Mouse (Mus musculus): Measurements from ENCODE around the gene Tank. TPM values are rescaled to one million over a fixed set of nuclear protein-coding genes. Genes with fewer than 3 reads are reported as not detected.
A peak's percentile ranks its signal among the peaks of the same experiment; 100 is the strongest.

Gene Tank
- 10 to 100 TPM; 16.8 to 21.4 (median 17.5) TPM for total RNA-seq (2022)

- DNase-seq (ENCODE audit: low spot score): peak; percentile 28
Measured at GRCm38 (mm10) chr2:61578433-61578832, at the start of gene Tank. Gene Tank (plus strand): TSS chr2:61578585.

GRCm38 (mm10) chr2:61532326-61532725, 46.1 kb upstream of the Tank start:
- DNase-seq (ENCODE audit: low spot score): no peak

DNA sequence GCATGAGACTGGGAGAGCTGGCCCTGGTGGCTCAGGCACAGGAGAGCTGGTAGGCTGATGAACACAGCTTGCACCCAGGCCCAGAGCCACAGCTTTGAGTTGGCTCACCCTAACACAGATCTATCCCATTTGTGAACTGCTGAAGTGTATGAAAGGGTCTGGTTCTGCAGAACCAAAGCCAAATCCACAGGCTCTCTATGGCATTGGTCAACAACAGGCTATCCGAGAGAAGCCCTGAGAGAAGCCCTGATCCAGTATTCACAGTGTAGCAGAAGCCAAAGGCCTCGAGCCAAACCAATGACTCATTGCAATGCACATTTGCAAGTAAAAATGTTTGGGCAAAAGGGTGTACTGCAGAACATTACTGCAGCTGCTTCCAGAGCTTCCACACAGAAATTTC, 45.3 kb upstream of the Tank start:
- DNase-seq (ENCODE audit: low spot score): peak; percentile 65

DNA sequence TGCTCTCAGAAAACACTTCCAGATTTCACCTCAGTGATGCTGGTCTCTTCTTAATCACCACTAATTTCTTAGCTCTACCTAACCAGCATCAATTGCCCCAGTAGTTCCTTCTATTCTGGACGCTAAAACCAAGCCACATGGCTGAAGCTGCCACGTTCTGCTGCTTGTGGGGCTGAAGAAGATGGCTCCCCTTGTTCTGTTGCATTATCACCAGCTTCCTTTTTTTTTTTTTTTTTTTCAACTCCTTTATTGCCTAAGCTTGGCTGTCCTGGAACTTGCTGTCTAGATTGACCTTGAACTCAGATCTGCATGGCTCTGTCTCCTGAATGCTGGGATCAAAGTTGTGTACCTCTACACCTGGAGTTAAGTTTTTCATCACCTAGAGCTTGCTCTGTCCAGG, 41.5 kb upstream of the Tank start:
- no peak for DNase-seq (ENCODE audit: low spot score)

DNA sequence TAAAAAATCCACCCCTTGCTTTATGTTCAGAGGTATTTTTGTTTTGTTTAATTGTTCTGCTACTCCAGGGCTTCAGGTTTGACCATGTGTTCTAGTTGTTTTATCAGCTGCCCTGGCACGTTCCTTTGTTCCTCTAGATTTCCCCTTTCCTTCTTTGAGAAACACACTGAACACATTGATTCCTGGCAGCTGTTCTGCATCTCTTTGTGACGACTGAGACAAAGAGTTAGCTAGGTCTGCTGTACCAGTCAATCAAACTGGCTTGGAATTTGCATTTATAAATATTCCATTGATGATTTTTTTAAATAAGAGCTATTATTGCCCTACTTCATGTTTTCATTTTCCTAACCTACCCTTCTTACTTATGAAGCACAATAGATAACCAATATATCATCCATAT, 39.0 kb upstream of the Tank start:
- DNase-seq (ENCODE audit: low spot score): no peak

DNA sequence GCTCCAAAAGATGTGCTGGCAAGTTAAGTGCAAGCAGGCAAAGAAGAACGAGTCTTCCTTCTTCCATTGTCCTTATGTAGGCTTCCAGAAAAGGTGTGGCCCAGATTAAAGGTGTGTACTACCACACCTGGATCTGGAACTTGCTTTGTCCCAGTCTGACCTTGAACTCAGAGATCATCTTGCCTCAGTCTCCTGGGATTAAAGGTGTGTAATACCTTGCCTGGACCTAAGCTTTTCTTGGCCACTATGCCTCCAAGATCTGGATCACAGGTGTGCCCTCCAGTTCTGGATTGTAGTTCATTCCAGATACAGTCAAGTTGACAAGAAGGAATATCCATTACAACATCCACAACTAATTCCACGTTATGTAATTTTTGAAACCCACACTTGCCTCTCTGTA, 36.0 kb upstream of the Tank start:
- no peak for DNase-seq (ENCODE audit: low spot score)

- DNase-seq (ENCODE audit: low spot score): no peak
Measured at GRCm38 (mm10) chr2:61545666-61546065, 32.7 kb upstream of the Tank start.

DNA sequence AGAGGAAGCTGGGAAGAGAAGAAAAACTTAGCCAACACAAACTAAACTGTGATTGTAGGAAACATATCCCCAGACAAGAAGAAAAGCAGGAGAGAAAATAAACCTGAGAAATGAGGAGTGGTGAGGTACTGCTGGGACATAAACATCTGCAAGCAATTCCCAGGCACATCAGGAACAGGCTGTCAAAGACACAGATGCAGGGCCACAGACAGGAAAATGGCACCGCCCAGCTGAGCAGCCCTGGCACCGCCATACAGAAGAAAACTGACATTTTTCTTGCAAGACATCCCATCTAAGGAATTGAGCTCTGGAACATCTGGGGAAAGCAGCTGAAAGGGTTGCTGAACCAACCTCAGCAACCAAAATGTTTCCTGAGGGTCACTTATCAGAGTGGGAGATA, 30.4 kb upstream of the Tank start:
- DNase-seq (ENCODE audit: low spot score): no peak

- no peak for DNase-seq (ENCODE audit: low spot score)
Measured at GRCm38 (mm10) chr2:61551680-61552079, 26.7 kb upstream of the Tank start.

DNA sequence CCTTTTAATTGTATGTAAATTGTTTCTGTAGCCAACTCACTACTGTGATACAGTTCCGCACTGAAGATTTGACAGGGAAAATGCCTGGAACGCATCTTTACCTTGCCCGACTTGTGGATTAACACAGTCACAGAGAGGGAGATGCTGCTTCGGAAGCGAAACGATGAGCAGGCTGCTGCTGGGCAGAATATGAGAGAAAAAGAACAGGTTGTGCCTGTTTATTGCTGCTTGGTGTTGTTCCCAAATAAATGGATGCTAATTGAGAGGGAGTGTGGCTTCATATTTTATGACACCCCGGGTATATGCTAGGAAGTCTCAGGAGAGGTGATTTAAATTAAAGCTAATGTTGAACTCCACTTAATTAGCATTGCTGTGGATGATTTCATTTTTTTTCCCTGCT, 23.0 kb upstream of the Tank start:
- DNase-seq (ENCODE audit: low spot score): no peak

- DNase-seq (ENCODE audit: low spot score): no peak
Measured at GRCm38 (mm10) chr2:61555825-61556224, 22.6 kb upstream of the Tank start.

GRCm38 (mm10) chr2:61556639-61557038, 21.7 kb upstream of the Tank start:
- DNase-seq (ENCODE audit: low spot score): no peak

- DNase-seq (ENCODE audit: low spot score): no peak
Measured at GRCm38 (mm10) chr2:61557848-61558471, 20.4 kb upstream of the Tank start.

DNA sequence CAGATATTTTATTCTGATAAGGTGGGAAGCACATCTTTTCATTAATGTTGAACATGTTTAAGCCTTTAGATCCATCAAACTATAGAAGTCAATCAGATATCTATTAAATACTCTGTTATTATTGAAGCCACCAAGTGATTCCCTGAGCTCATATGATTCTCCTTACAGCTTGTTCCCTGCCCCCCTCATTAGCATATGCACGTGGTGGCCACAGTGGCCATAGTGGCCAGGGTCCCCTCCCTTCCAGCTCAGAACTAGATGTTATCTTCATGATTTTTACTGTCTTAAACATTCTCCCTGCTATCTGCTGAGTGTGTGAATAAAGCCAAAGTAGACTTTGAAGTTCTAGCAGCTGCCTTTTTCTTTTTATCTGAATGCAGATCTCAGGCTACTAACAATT, 17.3 kb upstream of the Tank start:
- DNase-seq (ENCODE audit: low spot score): no peak

DNA sequence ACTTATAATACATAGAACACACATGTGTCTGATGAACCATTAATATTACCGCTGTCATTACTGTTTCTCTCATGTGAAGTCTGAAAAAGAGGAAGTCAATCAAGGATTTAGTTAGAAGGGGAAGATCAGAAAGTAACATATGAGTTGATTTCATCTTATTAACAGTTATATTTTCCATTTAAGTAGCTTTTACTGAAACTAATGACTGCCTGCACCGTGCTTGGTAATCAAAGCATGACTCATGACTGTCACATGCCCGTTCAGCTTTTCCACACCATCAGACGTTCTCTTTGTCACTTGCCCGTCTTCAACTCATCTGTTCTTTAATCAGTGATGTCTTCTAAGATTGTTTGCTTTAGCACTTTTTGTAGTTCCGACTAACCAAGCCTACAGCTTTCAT, 15.2 kb upstream of the Tank start:
- no peak for DNase-seq (ENCODE audit: low spot score)

GRCm38 (mm10) chr2:61567045-61567783, 11.2 kb upstream of the Tank start:
- DNase-seq (ENCODE audit: low spot score): no peak

- no peak for DNase-seq (ENCODE audit: low spot score)
Measured at GRCm38 (mm10) chr2:61569181-61569580, 9.2 kb upstream of the Tank start.

DNA sequence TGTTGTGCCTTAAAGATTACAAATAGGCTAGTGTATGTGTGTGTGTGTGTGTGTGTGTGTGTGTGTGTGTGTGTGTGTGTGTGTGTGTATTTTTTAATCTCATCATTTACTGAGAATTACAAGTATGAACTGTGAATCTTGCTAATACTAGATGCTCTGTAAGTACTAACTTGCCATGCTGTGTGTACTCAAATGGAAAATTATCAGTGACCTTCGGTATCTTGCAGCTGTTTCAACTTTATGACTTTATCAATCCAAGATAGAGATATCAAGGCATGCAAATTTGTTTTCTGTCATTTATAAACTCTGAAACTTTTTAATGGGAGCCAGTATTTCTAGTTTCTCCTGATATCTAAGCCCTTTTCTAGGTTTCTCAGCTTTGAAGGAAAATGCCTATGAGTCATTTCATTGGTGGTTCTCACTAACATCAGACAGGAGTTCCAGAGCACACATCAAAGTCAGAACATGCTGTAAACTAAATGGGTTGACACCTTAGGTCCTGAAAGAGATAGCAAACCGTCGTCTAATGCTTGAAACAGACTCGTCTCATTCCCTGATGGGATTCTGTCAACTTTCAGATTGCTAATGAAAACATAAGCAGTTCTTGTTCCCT, 6.9 kb upstream of the Tank start:
- DNase-seq (ENCODE audit: low spot score): no peak

- DNase-seq (ENCODE audit: low spot score): no peak
Measured at GRCm38 (mm10) chr2:61576497-61576896, 1.9 kb upstream of the Tank start.

GRCm38 (mm10) chr2:61576928-61577695, 1.3 kb upstream of the Tank start:
- DNase-seq (ENCODE audit: low spot score): no peak

GRCm38 (mm10) chr2:61577696-61578062, 706 bp upstream of the Tank start:
- no peak for DNase-seq (ENCODE audit: low spot score)

- DNase-seq (ENCODE audit: low spot score): no peak
Measured at GRCm38 (mm10) chr2:61579501-61579990, 1.2 kb downstream of the Tank start.
